Mouse (Mus musculus) stomach, postnatal 0 days (tissue): ENCODE measurements around the gene Slc25a43.

Experiments used
- CTCF ChIP-seq: IDR thresholded peaks from 2 replicates; pipeline ENCODE4 v1.5.1; 2016; ENCODE audit warnings: antibody characterized with exemption, low read depth, mild to moderate bottlenecking, moderate library complexity
- EP300 ChIP-seq: optimal IDR thresholded peaks from 2 replicates; pipeline ENCODE3; 2016; ENCODE audit warnings: antibody characterized with exemption

DNA sequence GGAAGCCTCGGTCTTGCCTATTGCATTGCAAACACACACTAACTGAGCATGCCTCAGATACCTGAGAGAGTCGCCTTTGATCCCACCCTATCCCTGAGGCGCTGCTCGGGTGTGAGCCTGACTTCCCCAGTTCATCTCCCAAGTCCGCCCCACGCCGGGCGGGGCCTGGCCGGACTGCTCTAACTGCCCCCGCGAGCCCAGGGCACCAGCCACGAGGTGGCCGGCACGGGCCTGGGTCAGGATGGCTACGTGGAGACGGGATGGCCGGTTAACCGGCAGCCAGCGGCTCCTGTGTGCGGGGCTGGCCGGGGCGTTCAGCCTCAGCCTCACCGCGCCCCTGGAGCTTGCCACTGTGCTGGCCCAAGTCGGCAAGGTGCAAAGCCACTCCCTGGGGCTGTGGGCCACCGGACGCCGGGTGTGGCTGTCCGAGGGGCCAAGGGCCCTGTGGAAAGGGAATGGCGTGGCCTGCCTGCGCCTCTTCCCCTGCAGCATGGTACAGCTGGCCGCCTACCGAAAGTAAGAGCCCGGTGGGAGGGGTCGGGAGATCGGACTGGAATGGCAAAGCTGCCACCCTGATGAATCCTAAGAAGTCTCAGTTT is at the start of gene Slc25a43:
- no peak for TF ChIP-seq CTCF
- no peak for TF ChIP-seq EP300
